Mouse (Mus musculus) gastrocnemius, postnatal 14 days (tissue): ENCODE measurements at regions not wholly inside any gene's neighbourhood (a gene's known extent, or its start where the extent isn't known, plus 50 kb on each side); places are given as distances from the start of the nearest gene placed in this dataset.

Experiments
- DNase-seq: peaks from one replicate; pipeline ENCODE4 v3.0.0; 2021; ENCODE audit warnings: mixed read lengths
- intact Hi-C: fragments of 180-260 bp; cut with DNase I; formaldehyde crosslinking; loops from one replicate; pipeline ENCODE4 v1.15.1; 2025; ENCODE audit warnings: low total_unique reads

GRCm38 (mm10) chr10:21446641-21447040, 69.5 kb downstream of the Aldh8a1 start:
- no peak for DNase-seq
- intact Hi-C loops, result no loop called here

GRCm38 (mm10) chr10:21448132-21448531, 71.0 kb downstream of the Aldh8a1 start:
- no peak for DNase-seq
- intact Hi-C loops, result no loop called here

GRCm38 (mm10) chr10:21448942-21449341, 71.9 kb downstream of the Aldh8a1 start:
- intact Hi-C loops, result no loop called here
- DNase-seq, result no peak

DNA sequence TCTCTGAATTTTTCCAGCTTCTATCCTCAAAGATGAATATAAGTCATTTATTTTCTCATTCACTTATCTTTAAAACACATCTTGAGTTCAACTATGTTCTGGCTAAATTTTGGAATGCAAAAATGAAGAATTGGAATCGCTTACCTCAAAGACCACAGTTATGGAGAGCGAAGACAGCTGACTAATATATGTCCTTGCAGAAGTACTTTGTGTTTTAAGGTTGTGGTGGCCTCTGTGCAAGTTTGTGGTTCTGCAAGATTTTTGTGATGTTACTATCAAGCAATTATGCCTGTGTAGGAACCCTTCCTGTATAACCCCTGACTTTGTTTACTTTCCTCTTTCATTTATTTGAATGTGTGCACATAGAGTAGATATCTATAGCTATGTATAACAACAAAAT, 75.5 kb downstream of the Aldh8a1 start:
- DNase-seq, result no peak
- intact Hi-C loops, result loop anchor here (5.0 kb wide), 1 partner anchor 65 kb away; no protein-coding TSS in a partner anchor

- intact Hi-C loops, result loop anchor here (5.0 kb wide), 1 partner anchor 66 kb away; no protein-coding TSS in a partner anchor
- no peak for DNase-seq
Observed at GRCm38 (mm10) chr10:21453527-21453926, 76.4 kb downstream of the Aldh8a1 start.

DNA sequence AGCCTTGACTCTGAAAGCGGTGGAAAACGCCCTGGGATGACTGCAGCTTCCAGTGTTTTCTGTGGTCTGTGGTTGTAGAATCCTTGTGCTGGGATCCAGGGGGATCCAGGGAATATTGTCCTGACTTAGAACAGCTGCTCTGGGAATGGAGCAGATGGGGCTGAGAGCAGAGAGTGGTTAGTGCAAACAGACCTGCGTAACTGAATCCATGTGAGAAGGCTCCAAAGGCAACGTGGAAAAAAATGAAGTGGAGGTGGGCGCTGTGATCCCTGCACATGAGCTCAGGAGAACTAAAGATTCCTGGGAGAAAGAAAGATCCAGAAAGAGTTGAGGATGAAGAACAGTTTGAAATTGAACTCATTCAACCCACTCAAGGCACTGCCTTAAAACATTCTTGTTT, 77.1 kb downstream of the Aldh8a1 start:
- intact Hi-C loops, result loop anchor here (5.0 kb wide), 1 partner anchor 67 kb away; no protein-coding TSS in a partner anchor
- no peak for DNase-seq

DNA sequence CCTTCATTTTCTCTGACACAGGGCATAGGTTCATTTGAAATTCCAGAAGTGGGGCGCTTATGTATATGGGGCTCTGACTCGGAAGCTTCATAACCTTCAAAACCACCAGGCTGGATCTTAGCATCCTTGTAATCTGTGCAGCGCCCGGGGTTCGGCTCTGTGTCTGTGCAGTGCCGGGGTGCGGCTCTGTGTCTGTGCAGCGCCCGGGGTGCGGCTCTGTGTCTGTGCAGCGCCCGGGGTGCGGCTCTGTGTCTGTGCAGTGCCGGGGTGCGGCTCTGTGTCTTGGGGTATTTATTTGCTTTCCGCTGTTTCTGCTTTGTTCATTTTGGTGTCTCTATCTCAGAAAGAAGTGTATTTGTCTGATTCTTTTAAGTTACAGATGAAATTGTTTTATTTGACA, 77.7 kb downstream of the Aldh8a1 start:
- intact Hi-C loops, result loop anchor here (5.0 kb wide), 1 partner anchor 67 kb away; no protein-coding TSS in a partner anchor
- DNase-seq, result no peak

DNA sequence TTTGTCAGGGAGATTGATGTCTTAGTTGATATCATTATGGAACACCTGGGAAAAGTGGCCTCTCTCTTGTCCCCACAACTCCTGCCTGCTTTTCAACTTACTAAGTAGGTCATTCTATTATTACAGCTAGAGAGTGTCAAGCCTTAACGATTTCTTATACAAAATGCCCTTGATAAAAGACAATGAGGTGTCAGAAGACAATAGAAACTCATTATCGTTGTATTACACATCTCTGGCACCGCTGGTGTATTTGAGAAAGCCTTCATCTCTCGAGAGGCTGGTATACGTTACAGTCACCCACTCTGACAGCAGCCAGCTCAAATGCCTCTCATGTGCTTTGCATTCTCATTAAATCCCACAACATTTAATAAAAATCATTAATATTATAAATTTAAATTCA, 78.8 kb downstream of the Aldh8a1 start:
- intact Hi-C loops, result no loop called here
- no peak for DNase-seq

GRCm38 (mm10) chr10:21456359-21456758, 79.3 kb downstream of the Aldh8a1 start:
- intact Hi-C loops, result no loop called here

DNA sequence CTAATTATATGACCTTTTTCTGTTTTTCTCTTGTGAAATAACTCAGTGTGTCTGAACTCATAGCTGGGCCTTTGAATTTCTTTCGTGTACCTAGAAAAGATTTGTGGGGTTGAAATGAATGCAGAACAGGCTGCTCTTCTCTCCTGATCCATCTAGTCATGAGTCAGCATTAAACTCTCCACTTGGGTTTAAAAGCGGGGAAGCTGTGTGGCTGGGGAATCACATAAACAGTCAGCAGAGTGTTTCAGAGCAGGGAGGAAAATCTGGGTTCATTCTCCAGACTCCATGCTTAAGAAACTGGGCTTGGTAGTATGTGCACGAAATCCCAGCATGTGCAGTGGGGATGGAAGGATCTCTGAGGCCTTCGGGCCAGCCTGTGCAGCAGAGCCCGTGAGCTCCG, 79.9 kb downstream of the Aldh8a1 start:
- intact Hi-C loops, result no loop called here
- no peak for DNase-seq

More at GRCm38 (mm10) chr10:21456359-21456758, 79.3 kb downstream of the Aldh8a1 start:
- DNase-seq, result no peak

- no peak for DNase-seq
- intact Hi-C loops, result no loop called here
Observed at GRCm38 (mm10) chr10:21458608-21459007, 81.5 kb downstream of the Aldh8a1 start.

DNA sequence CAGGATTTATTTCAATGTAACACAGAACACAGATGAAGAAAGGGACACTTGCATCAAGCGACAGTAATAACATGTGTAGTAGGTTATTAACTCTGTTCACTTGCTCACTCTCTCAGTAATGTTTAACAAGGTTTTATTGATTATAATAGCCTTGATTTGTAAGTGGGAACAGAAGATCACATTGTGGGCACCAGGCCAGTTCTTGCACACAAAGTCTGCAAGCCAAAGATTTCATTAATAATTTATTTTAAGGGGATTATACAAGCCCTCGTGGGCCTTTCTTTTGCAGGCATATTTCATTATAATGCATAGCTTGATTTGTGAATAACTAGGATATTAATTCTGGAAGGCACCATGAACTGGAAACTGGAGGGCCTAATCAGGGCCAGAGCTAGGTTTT, 83.0 kb downstream of the Aldh8a1 start:
- no peak for DNase-seq
- intact Hi-C loops, result no loop called here

- intact Hi-C loops, result no loop called here
- DNase-seq, result peak; percentile 44
Observed at GRCm38 (mm10) chr10:21462915-21463314, 85.8 kb downstream of the Aldh8a1 start.

GRCm38 (mm10) chr10:21465362-21465761, 88.3 kb downstream of the Aldh8a1 start:
- peak; percentile 80 for DNase-seq
- intact Hi-C loops, result loop anchor here (5.0 kb wide), 1 partner anchor 83 kb away; no protein-coding TSS in a partner anchor

GRCm38 (mm10) chr10:21465806-21466377, 88.8 kb downstream of the Aldh8a1 start:
- intact Hi-C loops, result loop anchor here (2.0 to 5.0 kb wide), 2 partner anchors 84 to 539 kb away; no protein-coding TSS in a partner anchor
- no peak for DNase-seq

GRCm38 (mm10) chr10:21467425-21468085, 90.5 kb downstream of the Aldh8a1 start:
- DNase-seq, result no peak
- intact Hi-C loops, result loop anchor here (2.0 to 5.0 kb wide), 2 partner anchors 85 to 537 kb away; no protein-coding TSS in a partner anchor

DNA sequence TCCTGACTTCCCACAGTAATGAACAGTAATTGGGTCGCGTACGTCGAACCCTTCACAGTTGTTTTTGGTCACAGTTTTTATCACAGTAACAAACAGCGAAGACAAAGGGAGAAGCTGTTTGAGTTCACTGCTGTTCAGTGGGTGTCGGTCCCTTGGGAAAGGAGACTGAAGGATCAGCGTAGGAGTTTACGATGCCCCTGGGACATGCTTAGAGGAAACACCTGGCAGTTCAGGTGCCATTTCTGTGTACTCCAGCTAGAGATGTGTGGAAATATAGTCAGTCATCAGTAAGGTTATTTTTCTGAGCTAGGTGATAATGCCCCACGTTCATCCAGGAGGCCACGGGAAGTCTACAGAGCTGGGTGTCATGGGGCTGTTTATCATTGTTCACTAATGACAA, 91.3 kb downstream of the Aldh8a1 start:
- no peak for DNase-seq
- intact Hi-C loops, result loop anchor here (5.0 kb wide), 1 partner anchor 86 kb away; no protein-coding TSS in a partner anchor

GRCm38 (mm10) chr10:21469961-21470360, 92.9 kb downstream of the Aldh8a1 start:
- no peak for DNase-seq
- intact Hi-C loops, result loop anchor here (5.0 kb wide), 1 partner anchor 88 kb away; no protein-coding TSS in a partner anchor

- DNase-seq, result no peak
Observed at GRCm38 (mm10) chr10:21470589-21470988, 93.5 kb downstream of the Aldh8a1 start.

DNA sequence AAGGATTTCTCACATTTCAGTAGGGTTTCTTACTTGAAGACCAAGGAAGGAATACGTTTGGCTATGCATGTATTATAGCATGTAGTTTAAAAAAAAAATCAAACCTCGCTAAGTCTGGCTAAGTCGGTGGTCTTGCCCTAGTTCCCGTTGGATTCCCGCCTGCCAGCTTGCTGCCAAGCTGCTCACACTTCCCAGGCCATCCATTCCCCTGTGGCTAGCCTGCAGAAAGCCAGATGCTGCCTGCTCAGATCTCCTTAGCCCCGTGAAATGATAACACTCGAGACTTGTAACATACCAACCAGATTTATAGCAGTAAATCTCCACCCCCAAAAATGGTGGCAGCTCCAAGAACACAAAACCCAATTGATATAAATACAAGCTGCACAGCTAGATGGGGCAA, 97.2 kb downstream of the Aldh8a1 start:
- intact Hi-C loops, result no loop called here

More at GRCm38 (mm10) chr10:21470589-21470988, 93.5 kb downstream of the Aldh8a1 start:
- intact Hi-C loops, result no loop called here

DNA sequence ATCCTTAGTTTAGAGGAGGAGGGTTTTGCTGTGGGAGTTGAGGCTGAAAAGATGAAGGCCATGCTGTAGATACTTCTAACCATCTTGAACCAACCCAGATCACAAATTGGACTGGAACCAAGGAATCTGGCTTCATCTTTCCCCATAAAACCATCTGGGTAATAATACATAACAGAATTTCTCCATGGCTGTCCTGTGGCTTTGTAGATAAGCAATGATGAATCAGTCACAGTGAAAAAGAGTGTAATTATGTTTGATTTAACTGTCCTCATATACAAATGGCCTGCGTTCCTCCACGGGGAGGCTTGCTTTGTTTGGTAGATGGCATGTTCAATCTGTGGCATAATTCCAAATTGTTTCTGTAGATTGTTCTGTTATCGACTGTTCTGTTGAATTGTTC, 100.9 kb downstream of the Aldh8a1 start:
- DNase-seq, result no peak
- intact Hi-C loops, result no loop called here

More for the DNA sequence above, 97.2 kb downstream of the Aldh8a1 start:
- no peak for DNase-seq
